Mouse (Mus musculus) left cerebral cortex, adult 18-20 months (tissue): Measurements from ENCODE around the gene Ttc21a. TPM values are rescaled to one million over a fixed set of nuclear protein-coding genes. Genes with fewer than 3 reads are reported as not detected.

ENCODE experiments used
- total RNA-seq, 2 experiments: library from RNA; stranded (reverse); gene quantifications; 2 replicates each; pipeline ENCODE4 v1.2.3; 2021

The Ttc21a gene
- total RNA-seq, 2 experiments from 2014 or later, result 0.19 to 0.49 TPM

Other genes with a start within 250 kb of the Ttc21a start
- gene Scn10a, start 218.3 kb upstream of the Ttc21a start, total RNA-seq, result under 1 TPM; 0.21 to 0.23 TPM
- gene Scn11a, start 112.2 kb upstream of the Ttc21a start, total RNA-seq, result under 1 TPM; 0.19 to 0.26 TPM
- gene Wdr48, start 42.7 kb upstream of the Ttc21a start, total RNA-seq, result 10 to 100 TPM; 76.0 to 76.9 TPM
- gene Gorasp1, start within 50 bp of the Ttc21a start, total RNA-seq, result 10 to 100 TPM; 37.1 to 38.2 TPM
- gene Csrnp1, start 47.1 kb downstream of the Ttc21a start, total RNA-seq, result 10 to 100 TPM; 20.5 to 26.8 TPM
- under 1 TPM; 0.07 to 0.12 TPM for gene Xirp1, start 86.0 kb downstream of the Ttc21a start, total RNA-seq
- gene Cx3cr1, start 132.3 kb downstream of the Ttc21a start, total RNA-seq, result 10 to 100 TPM; 26.6 to 28.4 TPM
- gene Ccr8, start 154.5 kb downstream of the Ttc21a start, total RNA-seq, result not detected
- 10 to 100 TPM; 26.0 to 26.5 TPM for gene Slc25a38, start 172.8 kb downstream of the Ttc21a start, total RNA-seq
- 100 to 1,000 TPM; 449 to 459 TPM for gene Rpsa, start 190.1 kb downstream of the Ttc21a start, total RNA-seq
- gene Mobp, start 212.1 kb downstream of the Ttc21a start, total RNA-seq, result 100 to 1,000 TPM; 189 to 204 TPM